Comparison of ENCODE assay signal across 11 mouse cellular contexts in the genomic region with DNA sequence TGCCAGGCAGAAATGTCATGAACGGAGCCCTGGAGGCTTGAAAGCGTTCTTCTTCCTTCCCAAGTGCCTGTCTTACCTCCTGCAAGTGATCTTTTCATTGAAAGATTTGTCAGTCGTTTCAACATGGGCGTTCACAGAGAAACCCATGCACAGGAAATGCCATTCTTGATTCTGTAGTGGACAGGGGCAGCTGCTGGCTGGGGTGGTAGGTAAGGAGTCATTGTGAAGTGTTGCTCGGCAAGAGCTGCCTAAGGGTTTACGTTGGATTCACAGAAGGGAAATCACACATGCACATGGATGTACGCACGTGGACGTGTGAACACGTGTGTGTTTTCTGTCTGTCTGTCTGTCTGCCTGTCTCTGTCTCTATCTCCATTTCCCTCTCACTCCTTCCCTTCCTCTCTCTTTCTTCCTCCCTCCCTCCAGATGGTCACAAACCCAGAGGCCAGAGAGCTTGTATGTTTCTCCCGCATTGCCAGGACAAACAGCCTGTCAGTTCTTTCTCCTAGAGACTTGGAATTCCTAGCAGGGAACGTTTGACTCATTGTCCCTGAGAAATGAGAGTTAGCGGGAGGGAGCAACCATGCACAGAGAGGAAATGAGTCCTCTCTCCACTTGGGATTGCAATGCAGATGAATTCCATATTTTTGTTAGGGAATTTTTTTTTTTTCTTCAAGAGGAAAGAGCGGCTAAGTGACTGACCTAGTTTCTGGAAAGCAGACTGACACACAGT.
DNase-seq lines count a peak whose midpoint lies in the region; ATAC-seq and TF ChIP-seq lines count a peak whose summit lies in the region.
"Had no signal": no experiment of that assay in that cellular context is flagged by ENCODE, and none has a peak within 500 bp of the region (broad histone marks: within the 10 kb centered on the region; RNA-seq: fewer than 3 reads in every experiment).

No protein-coding gene starts in this region.

- peak overlapping the region; percentile 76 for H3K27ac ChIP-seq in kidney, embryonic 16.5 days (ENCODE audit: low read length)
- H3K27ac ChIP-seq in heart, adult 2 months = peak overlapping the region; percentile 16; the same call in 1 of the 2 replicates
- H3K27ac ChIP-seq in limb, embryonic 13.5 days = peak overlapping the region; percentile 64
- H3K27ac ChIP-seq: hindbrain, embryonic 15.5 days; liver, embryonic 13.5 days had no signal

- intact Hi-C loops in heart, adult 2 months (cut with DNase I) = loop anchor here (5.0 kb wide), 2 partner anchors 43 to 78 kb away; no protein-coding TSS in a partner anchor

- peaks cover 94% of the 10 kb centered on the region for H3K4me1 ChIP-seq in kidney, embryonic 16.5 days (ENCODE audit: insufficient read depth, low read length)
- H3K4me1 ChIP-seq in heart, adult 2 months (ENCODE audit: control insufficient read depth, insufficient read depth, low read length) = peaks cover 18% of the 10 kb centered on the region
- H3K4me1 ChIP-seq in limb, embryonic 13.5 days = peaks cover 84% of the 10 kb centered on the region
- H3K4me1 ChIP-seq: liver, embryonic 13.5 days had no signal

- TF ChIP-seq CTCF in heart, adult 2 months (IDR thresholded peaks at IDR 0.05) = no peak

- no peak for ATAC-seq in kidney, embryonic 16.5 days (ENCODE audit: low FRiP score, low TSS enrichment)
- no peak for ATAC-seq in limb, embryonic 13.5 days (ENCODE audit: low FRiP score, low read depth)

- no peak overlapping the region for H3K4me3 ChIP-seq in kidney, embryonic 16.5 days (ENCODE audit: low read length)
- no peak overlapping the region for H3K4me3 ChIP-seq in heart, adult 2 months
- H3K4me3 ChIP-seq in limb, embryonic 13.5 days = no peak overlapping the region
- H3K4me3 ChIP-seq: erythroblast, embryonic 14.5 days; hindbrain, embryonic 15.5 days; liver, embryonic 13.5 days had no signal

- no peaks in the 10 kb centered on the region for H3K79me2 ChIP-seq in heart, adult 2 months (replicated peaks; ENCODE audit: control insufficient read depth, insufficient read depth, low read length)

- H3K4me2 ChIP-seq in kidney, embryonic 16.5 days (replicated peaks; ENCODE audit: low read depth, low read length) = no peak overlapping the region
- H3K4me2 ChIP-seq in limb, embryonic 13.5 days (replicated peaks) = no peak overlapping the region
- H3K4me2 ChIP-seq: hindbrain, embryonic 15.5 days; liver, embryonic 13.5 days had no signal

- WGBS in kidney, embryonic 16.5 days = 39% methylated on average over 14 of the region's 14 CpGs
- 50% methylated on average over 14 of the region's 14 CpGs for WGBS in heart, adult 2 months
- 42% methylated on average over 14 of the region's 14 CpGs for WGBS in limb, embryonic 13.5 days

- peak overlapping the region; percentile 33; the same call in 1 of the 2 replicates for H3K9ac ChIP-seq in kidney, embryonic 16.5 days (replicated peaks; ENCODE audit: low read length)
- H3K9ac ChIP-seq in heart, adult 2 months (ENCODE audit: low read depth, low read length) = no peak overlapping the region
- H3K9ac ChIP-seq in limb, embryonic 13.5 days = 0 out of 2 replicates have a peak overlapping the region, but pooled peaks have one; percentile 20
- H3K9ac ChIP-seq: hindbrain, embryonic 15.5 days; liver, embryonic 13.5 days had no signal

- H3K9me3 ChIP-seq in kidney, embryonic 16.5 days (ENCODE audit: low read length) = no peaks in the 10 kb centered on the region
- H3K9me3 ChIP-seq in limb, embryonic 13.5 days = no peaks in the 10 kb centered on the region
- H3K9me3 ChIP-seq: hindbrain, embryonic 15.5 days; liver, embryonic 13.5 days had no signal

- DNase-seq in kidney, adult 8-10 months = no peak
- peak; percentile 61 for DNase-seq in adipocyte (ENCODE audit: low spot score)
- peak in 1 of 2 experiments; percentile 36 for DNase-seq in heart, adult 2 months
- no peak for DNase-seq in T-cell, adult 2 months (ENCODE audit: low spot score)
- DNase-seq in right cerebral cortex, postnatal 4 days = no peak
- no peak for DNase-seq in ovary, postnatal 36 days (ENCODE audit: low spot score)
- DNase-seq: liver, embryonic 13.5 days had no signal

- H3K36me3 ChIP-seq in kidney, embryonic 16.5 days (ENCODE audit: insufficient read depth, low read length) = no peaks in the 10 kb centered on the region
- H3K36me3 ChIP-seq in heart, adult 2 months (ENCODE audit: control insufficient read depth, insufficient read depth, low read length) = no peaks in the 10 kb centered on the region
- H3K36me3 ChIP-seq in limb, embryonic 13.5 days = no peaks in the 10 kb centered on the region
- H3K36me3 ChIP-seq: hindbrain, embryonic 15.5 days; liver, embryonic 13.5 days had no signal

- TF ChIP-seq EP300 in heart, adult 2 months (IDR thresholded peaks at IDR 0.05; ENCODE audit: insufficient read depth, low read depth, low read length) = no peak

- TF ChIP-seq POLR2A in heart, adult 2 months (IDR thresholded peaks at IDR 0.05; ENCODE audit: insufficient read depth, low read depth, low read length) = no peak

- H3K27me3 ChIP-seq in kidney, embryonic 16.5 days (ENCODE audit: insufficient read depth, low read length) = no peaks in the 10 kb centered on the region
- H3K27me3 ChIP-seq in heart, adult 2 months (ENCODE audit: control insufficient read depth, insufficient read depth, low read length) = no peaks in the 10 kb centered on the region
- no peaks in the 10 kb centered on the region for H3K27me3 ChIP-seq in limb, embryonic 13.5 days
- H3K27me3 ChIP-seq: hindbrain, embryonic 15.5 days; liver, embryonic 13.5 days had no signal

Comparison
In these comparisons a context has a peak if more than half of its experiments do, and no peak if none do; other contexts are left out.
1. H3K27ac ChIP-seq: peak in every context shown above with its lines; median percentile 76 in kidney, embryonic 16.5 days; 64 in limb, embryonic 13.5 days; 16 in heart, adult 2 months.